Mouse (Mus musculus) heart, adult 2 months (tissue): Measurements from ENCODE around the gene Rbm19.

Source experiments
- CTCF ChIP-seq: fragments of 200-600 bp; IDR thresholded peaks from 2 replicates; pipeline ENCODE4 v1.8.1; 2022; ENCODE audit warnings: antibody characterized with exemption, mild to moderate bottlenecking, moderate library complexity
- EP300 ChIP-seq: fragments of 200-500 bp; IDR thresholded peaks from 2 replicates; pipeline ENCODE4 v1.6.1; 2011; ENCODE audit warnings: low read depth, low read length, control low read depth; ENCODE audit not compliant: insufficient read depth
- POLR2A ChIP-seq: fragments of 200-500 bp; IDR thresholded peaks from 2 replicates; pipeline ENCODE4 v1.6.1; 2011; ENCODE audit warnings: mild to moderate bottlenecking, low read depth, low read length, control low read depth; ENCODE audit not compliant: insufficient read depth

GRCm38 (mm10) chr5:120207492-120207891, 91.2 kb downstream of the Rbm19 start:
- TF ChIP-seq POLR2A (no peak), CTCF (no peak), EP300 (no peak)
